Mouse (Mus musculus) right cerebral cortex, adult 2 months (tissue): ENCODE data around the gene Rassf5.

Source experiments
- DNase-seq, 2 experiments: peaks; one replicate each; pipeline ENCODE4 v3.0.0; 2021 to 2022; ENCODE audit warnings: low spot score in 2 of 2

The Rassf5 gene

DNA sequence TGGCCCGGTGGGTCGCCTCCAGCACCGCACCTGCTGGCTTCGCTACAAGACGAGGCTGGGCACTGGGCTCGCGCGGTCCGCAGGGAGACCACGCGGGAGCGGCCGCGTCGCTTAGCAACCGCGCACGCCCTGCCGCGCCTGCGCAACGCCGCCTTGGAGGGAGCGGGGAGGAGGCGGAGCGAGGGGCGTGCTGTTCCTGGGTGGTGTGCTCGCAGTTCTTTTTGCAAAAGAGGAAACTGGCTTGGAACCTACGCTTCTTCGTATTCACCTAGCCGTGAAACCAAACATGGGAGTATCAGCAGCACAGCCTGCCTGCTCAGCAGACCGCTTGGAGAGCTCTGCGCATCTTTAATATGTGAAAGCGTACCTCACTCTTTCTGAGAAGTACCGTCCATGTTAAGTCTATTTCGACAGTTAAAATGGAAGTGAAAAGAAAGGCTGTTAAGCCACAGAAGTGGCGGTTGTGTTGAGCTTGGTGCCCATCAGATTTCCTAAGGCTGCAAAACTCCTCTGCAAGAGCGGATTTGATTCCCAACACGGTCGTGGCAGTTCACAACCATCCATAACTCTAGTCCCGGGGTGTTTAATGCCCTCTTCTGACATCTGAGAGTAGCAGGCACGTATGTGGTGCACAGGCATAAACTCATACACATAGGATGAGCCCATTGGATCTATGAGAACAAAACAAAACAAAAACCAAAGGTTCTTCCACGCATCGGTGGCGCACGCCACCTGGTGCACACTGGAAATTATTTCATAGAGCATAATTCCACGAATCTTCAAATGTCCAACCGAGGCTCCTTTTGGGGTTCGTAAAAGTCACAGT, 106.7 kb downstream of the Rassf5 start, which contains the start of gene Dyrk3:
Gene Dyrk3, minus strand, starts transcription at position 150 of the 826 bp plus-strand sequence.
- peak; percentile 89 for DNase-seq

DNA sequence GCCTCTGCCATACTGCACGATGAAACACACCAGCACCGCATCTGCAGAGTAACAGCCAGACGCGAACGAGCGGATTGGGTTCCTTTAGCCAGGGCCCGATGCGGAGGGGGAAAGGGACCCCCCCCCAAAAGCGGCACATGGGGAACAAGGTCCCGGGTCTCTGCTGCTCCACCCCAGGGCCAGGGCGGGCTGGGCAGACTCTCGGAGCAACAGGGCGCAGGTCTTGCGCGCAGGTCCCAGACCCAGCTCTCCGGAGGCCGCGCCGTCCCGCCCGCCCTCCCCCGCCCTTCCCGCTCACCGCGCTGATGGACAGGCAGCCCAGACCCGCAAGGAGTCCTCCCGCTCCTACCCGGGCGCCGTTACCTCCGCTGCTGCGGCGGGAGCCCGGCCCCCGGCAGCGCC, 107.3 kb downstream of the Rassf5 start:
- DNase-seq: peak in 1 of 2 experiments; percentile 32

DNA sequence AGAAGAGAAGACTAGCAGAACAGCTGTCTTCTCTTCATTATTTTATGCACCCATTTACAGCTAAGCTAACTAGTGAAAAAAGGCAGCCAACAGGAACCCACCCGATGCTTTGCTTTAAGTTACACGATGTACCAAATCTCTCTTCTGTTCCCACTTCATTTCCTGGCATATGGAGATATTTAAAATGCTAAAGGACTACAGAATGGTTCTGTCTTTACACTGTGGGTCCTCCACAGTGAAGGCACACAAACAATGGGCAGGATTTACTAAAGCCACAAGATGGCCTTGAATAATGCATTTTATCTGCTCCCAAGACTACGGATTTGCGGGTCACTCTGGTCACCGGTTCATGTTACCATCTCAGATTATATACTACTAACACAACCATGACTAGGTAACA, 107.9 kb downstream of the Rassf5 start:
- DNase-seq: no peak

DNA sequence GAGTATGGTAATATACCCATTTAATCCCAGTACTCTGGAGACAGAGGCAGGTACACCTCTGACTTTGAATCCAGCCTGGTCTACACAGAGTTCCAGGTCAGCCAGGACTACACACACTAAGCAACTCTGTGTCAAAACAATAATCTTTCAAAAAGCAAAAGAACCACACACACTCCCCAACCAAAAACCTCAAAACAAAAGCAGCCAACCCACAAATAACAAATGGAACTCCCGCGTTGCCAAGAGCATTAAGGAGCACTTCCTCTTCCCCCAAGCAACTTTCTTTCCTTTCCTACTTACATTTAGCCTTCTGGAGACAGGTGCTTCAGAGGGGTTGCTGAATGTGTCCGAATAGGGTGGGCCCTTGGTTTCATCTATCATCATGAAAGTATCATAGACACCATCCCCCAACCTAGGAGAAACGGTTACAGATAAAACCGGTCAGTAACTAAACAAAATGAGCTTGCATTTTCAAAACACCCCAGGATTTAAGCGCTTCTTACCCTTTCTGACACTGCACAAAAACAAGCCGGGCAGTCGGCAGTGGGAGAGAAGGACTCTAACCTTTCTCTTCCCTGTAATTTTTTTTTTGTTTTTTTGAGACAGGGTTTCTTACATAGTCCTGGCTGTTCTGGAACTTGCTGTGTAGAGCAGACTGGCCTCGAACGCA, 109.0 kb downstream of the Rassf5 start:
- no peak for DNase-seq

DNA sequence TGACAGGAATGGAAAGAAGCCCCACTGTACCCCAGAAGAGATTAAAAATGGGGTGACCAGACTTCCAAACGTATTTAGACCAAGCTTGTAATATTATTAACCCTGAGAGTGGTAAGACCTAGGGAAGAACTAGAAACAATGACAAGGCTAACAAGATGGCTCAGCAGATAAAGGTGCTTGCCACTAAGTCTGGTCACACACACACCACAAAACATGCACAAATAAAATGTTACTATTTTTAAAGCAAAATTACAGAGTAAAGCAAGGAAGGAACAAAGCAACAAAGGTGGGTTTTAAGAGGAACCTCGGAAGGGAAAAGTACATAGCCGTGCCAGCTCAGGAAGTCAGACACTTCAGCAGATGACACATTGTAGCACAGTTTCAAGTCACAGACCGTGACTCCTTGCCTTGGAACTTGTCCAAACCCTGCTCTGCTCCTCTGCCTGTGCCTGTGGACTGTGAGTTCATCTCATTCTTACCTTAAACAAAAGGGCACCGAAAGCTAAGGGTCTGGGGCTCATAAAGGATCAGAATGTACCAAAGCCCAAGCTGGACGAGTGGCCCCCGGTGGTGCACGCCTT, 110.0 kb downstream of the Rassf5 start:
- no peak for DNase-seq

DNA sequence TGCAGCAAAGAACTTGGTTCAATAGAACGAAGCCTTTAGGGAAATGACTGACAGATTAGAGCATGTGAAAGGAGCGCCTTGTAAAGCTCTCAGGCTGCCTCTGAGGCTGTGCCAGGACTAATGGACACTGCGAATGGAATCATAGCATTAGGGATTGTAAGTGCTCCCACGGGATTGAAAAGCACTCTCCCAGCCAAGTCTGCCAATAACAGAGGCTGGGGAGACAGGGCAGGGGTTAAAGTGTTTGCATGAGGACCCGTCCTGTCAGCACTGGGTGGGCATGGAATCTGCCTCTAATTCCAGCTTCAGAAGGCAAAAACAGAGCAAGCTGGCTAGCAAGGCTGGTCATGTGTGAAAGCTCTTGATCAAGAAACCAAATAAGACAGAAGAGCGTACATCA, 110.8 kb downstream of the Rassf5 start:
- DNase-seq: no peak
